Comparison of ENCODE assay signal across 20 mouse cellular contexts in genomic region chr4:108793941-108794340, GRCm38 (mm10). TPM values are rescaled to one million over a fixed set of nuclear protein-coding genes. Genes with fewer than 3 reads are reported as not detected.
"Had no signal": no experiment of that assay in that cellular context is flagged by ENCODE, and none has a peak within 500 bp of the region (broad histone marks: within the 10 kb centered on the region; RNA-seq: fewer than 3 reads in every experiment).

No protein-coding gene starts in this region.

- H3K4me2 ChIP-seq: kidney, embryonic 15.5 days; liver, embryonic 13.5 days; midbrain, embryonic 13.5 days; neural tube, embryonic 13.5 days had no signal

- H3K27ac ChIP-seq: kidney, embryonic 15.5 days; left cerebral cortex, adult 2 months; liver, embryonic 13.5 days; midbrain, embryonic 10.5 days; midbrain, embryonic 13.5 days; neural tube, embryonic 13.5 days; stomach, postnatal 0 days had no signal

- H3K4me1 ChIP-seq: liver, embryonic 13.5 days; midbrain, embryonic 10.5 days; midbrain, embryonic 13.5 days had no signal

- H3K9me3 ChIP-seq: kidney, embryonic 15.5 days; liver, embryonic 13.5 days; megakaryocyte, embryonic 14.5 days; midbrain, embryonic 10.5 days; midbrain, embryonic 13.5 days; neural tube, embryonic 13.5 days had no signal

- ATAC-seq: midbrain, embryonic 13.5 days; midbrain, embryonic 16.5 days had no signal

- H3K9ac ChIP-seq: kidney, embryonic 15.5 days; liver, embryonic 13.5 days; midbrain, embryonic 13.5 days; neural tube, embryonic 13.5 days had no signal

- H3K27me3 ChIP-seq: kidney, embryonic 15.5 days; liver, embryonic 13.5 days; midbrain, embryonic 13.5 days; neural tube, embryonic 13.5 days had no signal

- DNase-seq: kidney, postnatal 10 days; kidney, postnatal 36 days; layer of hippocampus, postnatal 36 days; liver, embryonic 13.5 days; lung, adult 2 months; right cerebral cortex, adult 18-20 months; right cerebral cortex, postnatal 14 days; right cerebral cortex, postnatal 4 days; thymus, adult 2 months; thymus, postnatal 36 days had no signal

- H3K4me3 ChIP-seq: kidney, embryonic 15.5 days; left cerebral cortex, adult 2 months; liver, embryonic 13.5 days; megakaryocyte, embryonic 14.5 days; midbrain, embryonic 10.5 days; midbrain, embryonic 13.5 days; myocyte; neural tube, embryonic 13.5 days had no signal

- H3K36me3 ChIP-seq: kidney, embryonic 15.5 days; liver, embryonic 13.5 days; midbrain, embryonic 10.5 days; midbrain, embryonic 13.5 days; neural tube, embryonic 13.5 days had no signal

RNA-seq across cellular contexts. Expression of gene A730015C16Rik, which starts 54.5 kb away (rescaled TPM):
- polyA plus RNA-seq: thymus, adult 2 months; urinary bladder, adult 2 months had no signal
